Mouse (Mus musculus) liver, embryonic 12.5 days (tissue): ENCODE data around the gene Tpk1. TPM values are rescaled to one million over a fixed set of nuclear protein-coding genes. Genes with fewer than 3 reads are reported as not detected.
A peak's percentile ranks its signal among the peaks of the same experiment; 100 is the strongest.
"Not testable (repeated sequence)": the region's sequence is repeated elsewhere in the genome, so short reads cannot be mapped to it uniquely, and the experiment has no call there.

Source experiments
- ATAC-seq: fragments of 200-750 bp; cut with Nextera tagmentation; 2 replicates; pipeline ENCODE4 v1.8.0; 2017; ENCODE audit warnings: moderate number of reproducible peaks, mild to moderate bottlenecking, moderate library complexity
- H3K27ac ChIP-seq: fragments of 300-500 bp; sonication (generic); 2 replicates; pipeline ENCODE4 v1.5.1; 2016; ENCODE audit warnings: mild to moderate bottlenecking
- H3K27me3 ChIP-seq: fragments of 300-500 bp; sonication (generic); replicated peaks from 2 replicates; pipeline ENCODE4 v1.6.1; 2016; ENCODE audit warnings: mild to moderate bottlenecking, moderate library complexity
- H3K36me3 ChIP-seq: fragments of 300-500 bp; sonication (generic); 2 replicates; pipeline ENCODE4 v1.6.1; 2016; ENCODE audit warnings: mild to moderate bottlenecking, moderate library complexity
- H3K4me1 ChIP-seq: fragments of 300-500 bp; sonication (generic); 2 replicates; pipeline ENCODE4 v1.6.1; 2016
- H3K4me2 ChIP-seq: fragments of 300-500 bp; sonication (generic); 2 replicates; pipeline ENCODE4 v1.6.1; 2016; ENCODE audit warnings: mild to moderate bottlenecking, moderate library complexity
- H3K4me3 ChIP-seq: fragments of 300-500 bp; sonication (generic); 2 replicates; pipeline ENCODE4 v1.5.1; 2016; ENCODE audit warnings: mild to moderate bottlenecking, moderate library complexity
- H3K9ac ChIP-seq: fragments of 300-500 bp; sonication (generic); 2 replicates; pipeline ENCODE4 v1.6.1; 2016; ENCODE audit warnings: mild to moderate bottlenecking, moderate library complexity
- H3K9me3 ChIP-seq: fragments of 300-500 bp; sonication (generic); replicated peaks from 2 replicates; pipeline ENCODE4 v1.6.1; 2016; ENCODE audit warnings: mild to moderate bottlenecking, moderate library complexity
- WGBS: fragments of 180-500 bp; shearing (Covaris S2); methylation state at CpG from one replicate; pipeline ENCODE4 v1.1.7; 2016; ENCODE audit not compliant: insufficient replicate concordance; 5-methylcytosine and 5-hydroxymethylcytosine counted together
- polyA plus RNA-seq: library from polyadenylated mRNA; unstranded; fragments of >200 nt; fragmentation: Nextera tagmentation; extraction: Ambion mirVana; gene quantifications from 2 replicates; pipeline ENCODE4 v1.2.1, GENCODE M21; 2016

Gene Tpk1
- polyA plus RNA-seq, 1 experiment from 2014 or later, result 8.0 TPM

- H3K27ac ChIP-seq, result peak overlapping the region; percentile 84
- 25% methylated on average over 2 of the region's 2 CpGs for WGBS
- ATAC-seq, result peak; percentile 99
These were observed 159.2 kb downstream of the Tpk1 start for GRCm38 (mm10) chr6:43506686-43507385.

GRCm38 (mm10) chr6:43504609-43505230 lies 161.4 kb downstream of the Tpk1 start:
- ATAC-seq, result no peak
- WGBS, result 71% methylated on average over 5 of the region's 5 CpGs
- no peaks in the 10 kb centered on the region for H3K9me3 ChIP-seq

More at GRCm38 (mm10) chr6:43506686-43507385, 159.2 kb downstream of the Tpk1 start:
- not testable (repeated sequence) for H3K9me3 ChIP-seq, H3K9ac ChIP-seq, H3K36me3 ChIP-seq, H3K27me3 ChIP-seq
- peak overlapping the region; percentile 51 for H3K4me2 ChIP-seq
- peaks cover 26% of the 10 kb centered on the region for H3K4me1 ChIP-seq
- peak overlapping the region; percentile 15; the same call in 1 of the 2 replicates for H3K4me3 ChIP-seq

GRCm38 (mm10) chr6:43492367-43492766 lies 173.7 kb downstream of the Tpk1 start:
- no peaks in the 10 kb centered on the region for H3K36me3 ChIP-seq
- no peaks in the 10 kb centered on the region for H3K27me3 ChIP-seq
- ATAC-seq, result no peak
- no peak overlapping the region for H3K4me3 ChIP-seq
- no peak overlapping the region for H3K4me2 ChIP-seq
- no peak overlapping the region for H3K27ac ChIP-seq
- H3K4me1 ChIP-seq, result no peaks in the 10 kb centered on the region
- no peaks in the 10 kb centered on the region for H3K9me3 ChIP-seq
- no peak overlapping the region for H3K9ac ChIP-seq

More at GRCm38 (mm10) chr6:43504609-43505230, 161.4 kb downstream of the Tpk1 start:
- no peaks in the 10 kb centered on the region for H3K27me3 ChIP-seq
- H3K27ac ChIP-seq, result no peak overlapping the region
- H3K4me1 ChIP-seq, result peaks cover 26% of the 10 kb centered on the region
- H3K4me2 ChIP-seq, result no peak overlapping the region
- no peak overlapping the region for H3K4me3 ChIP-seq
- H3K36me3 ChIP-seq, result no peaks in the 10 kb centered on the region
- H3K9ac ChIP-seq, result no peak overlapping the region

- Histone ChIP-seq H3K4me2 (no peak overlapping the region), H3K27ac (no peak overlapping the region), H3K4me3 (no peak overlapping the region), H3K9me3 (no peaks in the 10 kb centered on the region), H3K36me3 (no peaks in the 10 kb centered on the region), H3K9ac (no peak overlapping the region), H3K27me3 (no peaks in the 10 kb centered on the region), H3K4me1 (no peaks in the 10 kb centered on the region)
- 72% methylated on average over 2 of the region's 2 CpGs for WGBS
- no peak for ATAC-seq
These were observed 179.4 kb downstream of the Tpk1 start for GRCm38 (mm10) chr6:43486691-43487090.

GRCm38 (mm10) chr6:43480687-43481086 lies 185.4 kb downstream of the Tpk1 start:
- no peak for ATAC-seq
- no peaks in the 10 kb centered on the region for H3K27me3 ChIP-seq
- WGBS, result 68% methylated on average over 3 of the region's 3 CpGs

GRCm38 (mm10) chr6:43478810-43479209 lies 187.3 kb downstream of the Tpk1 start:
- 66% methylated on average over 7 of the region's 7 CpGs for WGBS
- H3K36me3 ChIP-seq, result no peaks in the 10 kb centered on the region
- no peaks in the 10 kb centered on the region for H3K27me3 ChIP-seq
- no peak overlapping the region for H3K9ac ChIP-seq
- ATAC-seq, result no peak
- H3K4me1 ChIP-seq, result no peaks in the 10 kb centered on the region
- H3K27ac ChIP-seq, result no peak overlapping the region
- no peak overlapping the region for H3K4me3 ChIP-seq
- no peaks in the 10 kb centered on the region for H3K9me3 ChIP-seq
- no peak overlapping the region for H3K4me2 ChIP-seq

More at GRCm38 (mm10) chr6:43480687-43481086, 185.4 kb downstream of the Tpk1 start:
- Histone ChIP-seq H3K9me3 (no peaks in the 10 kb centered on the region), H3K36me3 (no peaks in the 10 kb centered on the region), H3K4me1 (no peaks in the 10 kb centered on the region), H3K4me3 (no peak overlapping the region), H3K27ac (no peak overlapping the region), H3K4me2 (no peak overlapping the region), H3K9ac (no peak overlapping the region)

GRCm38 (mm10) chr6:43476406-43476805 lies 189.7 kb downstream of the Tpk1 start:
- Histone ChIP-seq H3K4me1 (no peaks in the 10 kb centered on the region), H3K27ac (no peak overlapping the region), H3K4me2 (no peak overlapping the region), H3K9ac (no peak overlapping the region), H3K9me3 (no peaks in the 10 kb centered on the region), H3K4me3 (no peak overlapping the region), H3K36me3 (no peaks in the 10 kb centered on the region), H3K27me3 (no peaks in the 10 kb centered on the region)
- 69% methylated on average over 3 of the region's 3 CpGs for WGBS
- no peak for ATAC-seq

GRCm38 (mm10) chr6:43475921-43476320 lies 190.2 kb downstream of the Tpk1 start:
- ATAC-seq, result no peak

GRCm38 (mm10) chr6:43471556-43471955 lies 194.5 kb downstream of the Tpk1 start:
- Histone ChIP-seq H3K27ac (no peak overlapping the region), H3K36me3 (no peaks in the 10 kb centered on the region), H3K4me2 (no peak overlapping the region), H3K9ac (no peak overlapping the region), H3K9me3 (no peaks in the 10 kb centered on the region), H3K4me3 (no peak overlapping the region), H3K27me3 (no peaks in the 10 kb centered on the region), H3K4me1 (no peaks in the 10 kb centered on the region)
- WGBS, result 63% methylated on average over 1 of the region's 1 CpGs
- ATAC-seq, result no peak

More at GRCm38 (mm10) chr6:43475921-43476320, 190.2 kb downstream of the Tpk1 start:
- no peak overlapping the region for H3K4me3 ChIP-seq
- H3K27me3 ChIP-seq, result no peaks in the 10 kb centered on the region
- no peaks in the 10 kb centered on the region for H3K4me1 ChIP-seq
- no peaks in the 10 kb centered on the region for H3K9me3 ChIP-seq
- H3K27ac ChIP-seq, result no peak overlapping the region
- no peak overlapping the region for H3K4me2 ChIP-seq
- no peaks in the 10 kb centered on the region for H3K36me3 ChIP-seq
- no peak overlapping the region for H3K9ac ChIP-seq

GRCm38 (mm10) chr6:43468821-43469594 lies 197.1 kb downstream of the Tpk1 start:
- H3K27ac ChIP-seq, result no peak overlapping the region
- H3K9ac ChIP-seq, result no peak overlapping the region
- no peaks in the 10 kb centered on the region for H3K9me3 ChIP-seq
- no peak overlapping the region for H3K4me2 ChIP-seq
- no peak overlapping the region for H3K4me3 ChIP-seq
- ATAC-seq, result no peak
- no peaks in the 10 kb centered on the region for H3K27me3 ChIP-seq
- 71% methylated on average over 10 of the region's 10 CpGs for WGBS
- H3K4me1 ChIP-seq, result no peaks in the 10 kb centered on the region
- no peaks in the 10 kb centered on the region for H3K36me3 ChIP-seq

- H3K9ac ChIP-seq, result no peak overlapping the region
- no peaks in the 10 kb centered on the region for H3K4me1 ChIP-seq
- WGBS, result 59% methylated on average over 2 of the region's 2 CpGs
- ATAC-seq, result no peak
- H3K27me3 ChIP-seq, result no peaks in the 10 kb centered on the region
- no peak overlapping the region for H3K4me2 ChIP-seq
- no peaks in the 10 kb centered on the region for H3K9me3 ChIP-seq
- no peaks in the 10 kb centered on the region for H3K36me3 ChIP-seq
- no peak overlapping the region for H3K4me3 ChIP-seq
- H3K27ac ChIP-seq, result no peak overlapping the region
These were observed 203.2 kb downstream of the Tpk1 start for GRCm38 (mm10) chr6:43462849-43463369.
